Mouse (Mus musculus) liver, postnatal 0 days (tissue): ENCODE data around the gene Acsm4.

Experiments
- CTCF ChIP-seq: sonication (generic); IDR thresholded peaks from 2 replicates; pipeline ENCODE4 v1.5.1; 2016; ENCODE audit warnings: antibody characterized with exemption, low read depth
- EP300 ChIP-seq: IDR thresholded peaks from 2 replicates; pipeline ENCODE4 v1.6.1; 2016; ENCODE audit warnings: antibody characterized with exemption, low read depth, mild to moderate bottlenecking

DNA sequence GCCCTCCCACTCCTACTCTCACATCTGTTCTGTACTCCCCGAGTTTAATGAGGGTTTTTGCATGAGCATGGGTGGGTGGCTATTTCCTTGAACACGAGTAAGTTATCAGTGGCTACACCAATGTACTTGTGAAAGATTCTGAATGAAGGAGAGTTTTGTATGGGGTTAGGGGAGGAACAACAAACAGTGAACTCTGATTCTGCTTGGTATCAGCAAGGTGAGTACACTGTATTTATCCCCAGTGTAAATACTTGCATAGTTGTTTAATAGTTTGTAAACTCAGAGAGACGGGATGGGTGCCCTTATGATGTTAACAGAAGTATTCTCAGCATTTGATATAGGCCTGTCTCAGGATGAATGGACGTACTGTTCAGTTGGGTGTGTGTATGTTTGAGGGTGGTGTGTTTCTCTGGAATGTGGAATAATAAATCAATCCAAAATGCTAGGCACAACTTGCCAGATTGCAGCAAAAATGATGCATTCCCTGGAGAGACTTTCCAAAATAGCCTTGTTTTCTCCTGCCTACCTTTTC lies 72.4 kb downstream of the Acsm4 start:
- TF ChIP-seq CTCF (no peak), EP300 (no peak)
